Mouse (Mus musculus): Measurements from ENCODE around the gene Trim30d. TPM values are rescaled to one million over a fixed set of nuclear protein-coding genes. Genes with fewer than 3 reads are reported as not detected.
"Not testable (repeated sequence)": the region's sequence is repeated elsewhere in the genome, so short reads cannot be mapped to it uniquely, and the experiment has no call there.

Trim30d gene
- total RNA-seq (2021): 1 to 10 TPM; 2.2 to 4.8 TPM
- long read RNA-seq, experiment 1, partial matches to known transcripts: 0 of 1 reads
- long read RNA-seq, experiment 1, other reads (novel, unspliced or antisense): 0 of 1 reads
- long read RNA-seq, experiment 2: 0 reads

- not testable (repeated sequence) for DNase-seq (ENCODE audit: low spot score in 2 of 2)
These were observed at the start of gene Trim30d for GRCm38 (mm10) chr7:104507421-104508065. Trim30d (minus strand) TSS chr7:104507849.

- no peak for DNase-seq (ENCODE audit: low spot score in 2 of 2)
These were observed 45.1 kb upstream of the Trim30d start for GRCm38 (mm10) chr7:104552700-104553099.

- DNase-seq (ENCODE audit: low spot score in 2 of 2): no peak
These were observed 42.2 kb upstream of the Trim30d start, which contains the start of gene Olfr651 for GRCm38 (mm10) chr7:104549833-104550232. Olfr651 (plus strand) TSS chr7:104550133.

GRCm38 (mm10) chr7:104501589-104502371 lies 5.9 kb downstream of the Trim30d start:
- peak; percentile 29 to 43 for DNase-seq (ENCODE audit: low spot score in 2 of 2)

- not testable (repeated sequence) for DNase-seq (ENCODE audit: low spot score in 2 of 2)
These were observed 6.5 kb downstream of the Trim30d start for GRCm38 (mm10) chr7:104501186-104501585.

DNA sequence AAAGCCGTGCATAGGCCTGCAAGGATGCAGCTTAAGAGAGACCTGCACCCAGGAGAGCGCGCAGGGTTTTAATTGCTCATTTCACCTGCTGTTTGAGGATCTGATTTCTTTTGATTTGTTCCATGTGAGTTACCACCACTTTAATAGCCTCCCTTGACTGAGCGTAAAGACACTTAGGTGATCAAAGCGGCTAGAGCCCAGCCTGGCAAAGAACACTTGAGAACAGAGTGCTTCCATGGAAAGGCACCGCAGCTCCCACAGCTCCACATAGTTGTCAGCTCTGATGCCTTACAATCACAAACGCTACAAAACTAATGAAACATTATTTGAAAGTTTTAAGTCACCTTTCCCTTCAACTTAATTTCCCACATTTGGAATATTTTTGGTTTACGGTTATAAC lies 8.2 kb downstream of the Trim30d start:
- DNase-seq (ENCODE audit: low spot score in 2 of 2): not testable (repeated sequence)

GRCm38 (mm10) chr7:104465065-104465744 lies 42.4 kb downstream of the Trim30d start, which contains the start of gene Trim30a:
Trim30a (minus strand) TSS chr7:104465193.
- no peak for DNase-seq (ENCODE audit: low spot score in 2 of 2)

GRCm38 (mm10) chr7:104445961-104446645 lies 61.5 kb downstream of the Trim30d start:
- peak in 1 of 2 experiments; percentile 11 for DNase-seq (ENCODE audit: low spot score in 2 of 2)

Other genes with a start within 250 kb of the Trim30d start
- gene Trim5, start 219.8 kb downstream of the Trim30d start, total RNA-seq (2021): 1 to 10 TPM; 2.0 to 2.8 TPM
- gene Trim12a, start 192.4 kb downstream of the Trim30d start, total RNA-seq (2021): 10 to 100 TPM in 1 of 2 experiments, 1 to 10 TPM in 1; 6.9 to 10.2 TPM
- gene Trim34b, start 178.4 kb downstream of the Trim30d start, total RNA-seq (2021): under 1 TPM; 0.38 to 0.56 TPM
- 10 to 100 TPM in 1 of 2 experiments, 1 to 10 TPM in 1; 6.3 to 10.0 TPM for gene Trim12c, start 154.5 kb downstream of the Trim30d start, total RNA-seq (2021)
- under 1 TPM in 1 of 2 experiments, not detected in 1; 0.38 TPM for gene Trim30b, start 138.0 kb downstream of the Trim30d start, total RNA-seq (2021)
- under 1 TPM; 0.17 to 0.22 TPM for gene Trim30c, start 107.0 kb downstream of the Trim30d start, total RNA-seq (2021)
- 1 to 10 TPM; 4.8 to 5.1 TPM for gene Trim30a, start 42.7 kb downstream of the Trim30d start, total RNA-seq (2021)
- not detected for gene Olfr651, start 42.3 kb upstream of the Trim30d start, total RNA-seq (2021)
- not detected for gene Olfr652, start 53.1 kb upstream of the Trim30d start, total RNA-seq (2021)
- gene Olfr653, start 69.5 kb upstream of the Trim30d start, total RNA-seq (2021): not detected
- not detected for gene Olfr654, start 79.2 kb upstream of the Trim30d start, total RNA-seq (2021)
- not detected for gene Olfr655, start 93.9 kb upstream of the Trim30d start, total RNA-seq (2021)
- gene Olfr656, start 106.1 kb upstream of the Trim30d start, total RNA-seq (2021): not detected
- not detected for gene Olfr657, start 116.9 kb upstream of the Trim30d start, total RNA-seq (2021)
- gene Olfr658, start 139.5 kb upstream of the Trim30d start, total RNA-seq (2021): not detected
- not detected for gene Olfr659, start 158.9 kb upstream of the Trim30d start, total RNA-seq (2021)
- not detected for gene Olfr661, start 178.7 kb upstream of the Trim30d start, total RNA-seq (2021)